Mouse (Mus musculus) olfactory bulb, adult 2 months (tissue): ENCODE data around the gene Usp1.
"Not testable (repeated sequence)": the region's sequence is repeated elsewhere in the genome, so short reads cannot be mapped to it uniquely, and the experiment has no call there.

ENCODE experiments used
- CTCF ChIP-seq: fragments of 200-500 bp; IDR thresholded peaks from 2 replicates; pipeline ENCODE4 v1.5.1; 2012; ENCODE audit warnings: low read depth, mild to moderate bottlenecking, low read length, moderate library complexity; ENCODE audit not compliant: insufficient read depth
- POLR2A ChIP-seq: fragments of 200-500 bp; IDR thresholded peaks from 2 replicates; pipeline ENCODE4 v1.6.1; 2012; ENCODE audit warnings: mild to moderate bottlenecking, low read depth, low read length, moderate library complexity; ENCODE audit not compliant: insufficient read depth

GRCm38 (mm10) chr4:98979976-98980375 lies 56.4 kb downstream of the Usp1 start:
- not testable (repeated sequence) for TF ChIP-seq CTCF, POLR2A
